ENCODE assay signal across 16 mouse cellular contexts in genomic region chr11:105823246-105823645, GRCm38 (mm10).
A peak's percentile ranks its signal among the peaks of the same experiment; 100 is the strongest.
DNase-seq lines count a peak whose midpoint lies in the region; ATAC-seq and TF ChIP-seq lines count a peak whose summit lies in the region.
"Had no signal": no experiment of that assay in that cellular context is flagged by ENCODE, and none has a peak within 500 bp of the region (broad histone marks: within the 10 kb centered on the region; RNA-seq: fewer than 3 reads in every experiment).

No protein-coding gene starts in this region.

- H3K9ac ChIP-seq in hindbrain, embryonic 11.5 days (ENCODE audit: low read depth, low read length) = no peak overlapping the region
- no peak overlapping the region for H3K9ac ChIP-seq in midbrain, embryonic 13.5 days (replicated peaks)
- H3K9ac ChIP-seq: liver, embryonic 15.5 days had no signal

- H3K9me3 ChIP-seq in hindbrain, embryonic 11.5 days (ENCODE audit: control insufficient read depth, low read length) = no peaks in the 10 kb centered on the region
- no peaks in the 10 kb centered on the region for H3K9me3 ChIP-seq in midbrain, embryonic 13.5 days
- H3K9me3 ChIP-seq: liver, embryonic 15.5 days; midbrain, embryonic 10.5 days had no signal

- no peaks in the 10 kb centered on the region for H3K36me3 ChIP-seq in hindbrain, embryonic 11.5 days (ENCODE audit: control insufficient read depth, insufficient read depth, low read length)
- no peaks in the 10 kb centered on the region for H3K36me3 ChIP-seq in midbrain, embryonic 13.5 days
- H3K36me3 ChIP-seq: liver, embryonic 15.5 days; midbrain, embryonic 10.5 days had no signal

- no peak overlapping the region for H3K4me2 ChIP-seq in hindbrain, embryonic 11.5 days (replicated peaks; ENCODE audit: low read depth, low read length)
- no peak overlapping the region for H3K4me2 ChIP-seq in midbrain, embryonic 13.5 days (replicated peaks)
- H3K4me2 ChIP-seq: liver, embryonic 15.5 days had no signal

- 71% methylated on average over 1 of the region's 1 CpGs for WGBS in hindbrain, embryonic 11.5 days
- WGBS in midbrain, embryonic 13.5 days = 83% methylated on average over 1 of the region's 1 CpGs

- H3K27me3 ChIP-seq in Patski = no peaks in the 10 kb centered on the region
- H3K27me3 ChIP-seq in hindbrain, embryonic 11.5 days (ENCODE audit: control insufficient read depth, insufficient read depth, low read length) = no peaks in the 10 kb centered on the region
- H3K27me3 ChIP-seq in midbrain, embryonic 13.5 days = no peaks in the 10 kb centered on the region
- H3K27me3 ChIP-seq: liver, embryonic 15.5 days had no signal

- ATAC-seq in Patski = no peak
- no peak for ATAC-seq in hindbrain, embryonic 11.5 days (ENCODE audit: low FRiP score)
- ATAC-seq in midbrain, embryonic 13.5 days = no peak
- ATAC-seq: forebrain, embryonic 16.5 days; hindbrain, postnatal 0 days had no signal

- CTCF ChIA-PET in Patski (lab: Charles Lee) = no interaction called here

- in situ Hi-C loops in Patski (cut with MboI; ENCODE audit: low pct_unique_long_range_greater_than_20kb) = no loop called here

- peak; percentile 5 for DNase-seq in urinary bladder, postnatal 14 days (ENCODE audit: low spot score)
- DNase-seq in urinary bladder, adult 18-20 months (ENCODE audit: low spot score in 2 of 2) = no peak
- peak; percentile 19 for DNase-seq in Patski (ENCODE audit: low read depth, low spot score)
- DNase-seq in fat pad, adult 2 months (ENCODE audit: extremely low read depth, low read depth, low spot score) = peak; percentile 50
- DNase-seq in hindbrain, embryonic 11.5 days (ENCODE audit: low spot score) = no peak
- DNase-seq in ovary, adult 18-20 months (ENCODE audit: low spot score) = no peak
- DNase-seq: cerebellum, adult 2 months; gastrocnemius, postnatal 10 days; heart, postnatal 14 days; kidney, adult 18-20 months; kidney, postnatal 25 days had no signal

- H3K27ac ChIP-seq in hindbrain, embryonic 11.5 days (ENCODE audit: low read depth, low read length) = no peak overlapping the region
- H3K27ac ChIP-seq in midbrain, embryonic 13.5 days = no peak overlapping the region
- H3K27ac ChIP-seq: hindbrain, postnatal 0 days; liver, embryonic 15.5 days; midbrain, embryonic 10.5 days had no signal

- no peak for TF ChIP-seq CTCF in Patski (IDR thresholded peaks at IDR 0.05)

- POLR2A ChIA-PET in Patski (lab: Charles Lee) = no interaction called here

- H3K4me1 ChIP-seq in hindbrain, embryonic 11.5 days (replicated peaks; ENCODE audit: control insufficient read depth, insufficient read depth, low read length) = no peaks in the 10 kb centered on the region
- no peaks in the 10 kb centered on the region for H3K4me1 ChIP-seq in midbrain, embryonic 13.5 days (replicated peaks)
- H3K4me1 ChIP-seq: liver, embryonic 15.5 days; midbrain, embryonic 10.5 days had no signal

- no peak overlapping the region for H3K4me3 ChIP-seq in hindbrain, embryonic 11.5 days (ENCODE audit: low read depth, low read length)
- no peak overlapping the region for H3K4me3 ChIP-seq in midbrain, embryonic 13.5 days (replicated peaks)
- H3K4me3 ChIP-seq: liver, embryonic 15.5 days; midbrain, embryonic 10.5 days had no signal

Comparison
In these comparisons a context has a peak if more than half of its experiments do, and no peak if none do; other contexts are left out.
1. DNase-seq: peak in urinary bladder, postnatal 14 days (single experiment), Patski (single experiment) and fat pad, adult 2 months (single experiment); none in urinary bladder, adult 18-20 months (0 of 2), hindbrain, embryonic 11.5 days (single experiment) and ovary, adult 18-20 months (single experiment).